Mouse (Mus musculus): Measurements from ENCODE around the gene Defb42.
A peak's percentile ranks its signal among the peaks of the same experiment; 100 is the strongest.

- TF ChIP-seq CTCF (IDR thresholded peaks at IDR 0.05) = peak; percentile 90
- TF ChIP-seq POLR2A (IDR thresholded peaks at IDR 0.05; ENCODE audit: insufficient read depth, low read depth, low read length) = no peak
Observed at GRCm38 (mm10) chr14:63050769-63051168, 4.0 kb downstream of the Defb42 start.
